Mouse (Mus musculus) forebrain, embryonic 13.5 days (tissue): Measurements from ENCODE around the gene Cpsf3. TPM values are rescaled to one million over a fixed set of nuclear protein-coding genes. Genes with fewer than 3 reads are reported as not detected.
A peak's percentile ranks its signal among the peaks of the same experiment; 100 is the strongest.

Experiments used
- ATAC-seq: fragments of 200-750 bp; cut with Nextera tagmentation; 2 replicates; pipeline ENCODE4 v1.8.0; 2017
- H3K27ac ChIP-seq: fragments of 300-500 bp; sonication (generic); 2 replicates; pipeline ENCODE4 v1.5.1; 2015; ENCODE audit warnings: inconsistent platforms, mild to moderate bottlenecking, moderate library complexity
- H3K27me3 ChIP-seq: fragments of 300-500 bp; sonication (generic); 2 replicates; pipeline ENCODE4 v1.6.1; 2015; ENCODE audit warnings: mild to moderate bottlenecking, inconsistent platforms
- H3K36me3 ChIP-seq: fragments of 300-500 bp; sonication (generic); 2 replicates; pipeline ENCODE4 v1.6.1; 2015; ENCODE audit warnings: mild to moderate bottlenecking, inconsistent platforms; ENCODE audit not compliant: poor library complexity, severe bottlenecking
- H3K4me1 ChIP-seq: fragments of 300-500 bp; sonication (generic); 2 replicates; pipeline ENCODE4 v1.6.1; 2015; ENCODE audit warnings: inconsistent platforms
- H3K4me2 ChIP-seq: fragments of 300-500 bp; sonication (generic); 2 replicates; pipeline ENCODE4 v1.6.1; 2015; ENCODE audit warnings: inconsistent platforms, mild to moderate bottlenecking, moderate library complexity
- H3K4me3 ChIP-seq: fragments of 300-500 bp; sonication (generic); 2 replicates; pipeline ENCODE4 v1.5.1; 2015; ENCODE audit warnings: mild to moderate bottlenecking, inconsistent platforms
- H3K9ac ChIP-seq: fragments of 300-500 bp; sonication (generic); 2 replicates; pipeline ENCODE4 v1.6.1; 2015; ENCODE audit warnings: mild to moderate bottlenecking, inconsistent platforms
- H3K9me3 ChIP-seq: fragments of 300-500 bp; sonication (generic); replicated peaks from 2 replicates; pipeline ENCODE4 v1.6.1; 2016; ENCODE audit warnings: inconsistent platforms
- WGBS: fragments of 180-500 bp; shearing (Covaris S2); methylation state at CpG from one replicate; pipeline ENCODE4 v1.1.7; 2015; 5-methylcytosine and 5-hydroxymethylcytosine counted together
- polyA plus RNA-seq: library from polyadenylated mRNA; unstranded; fragments of >200 nt; fragmentation: Nextera tagmentation; extraction: Ambion mirVana; gene quantifications from 2 replicates; pipeline ENCODE4 v1.2.1, GENCODE M21; 2015

The Cpsf3 gene
- polyA plus RNA-seq, 1 experiment from 2014 or later: 117 TPM

DNA sequence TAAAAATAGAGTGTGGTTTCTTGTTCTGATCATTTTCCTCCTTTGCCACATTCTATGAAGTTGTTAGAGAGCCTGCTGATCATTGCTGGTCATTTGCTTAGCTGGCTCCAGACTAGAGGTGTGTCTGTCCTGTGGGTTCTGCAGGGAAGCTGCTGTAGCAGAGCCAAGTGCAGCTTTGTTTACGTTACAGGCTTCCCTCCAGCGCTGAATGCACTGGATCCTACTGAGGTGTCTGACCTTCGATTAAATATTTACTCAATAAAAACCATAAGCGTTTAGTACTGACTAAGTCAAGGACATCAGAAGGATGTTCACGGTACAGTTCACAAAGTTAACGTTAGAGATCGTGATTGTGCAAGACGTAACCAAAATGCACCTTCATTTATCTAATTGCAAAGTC is 16.7 kb downstream of the Cpsf3 start:
- WGBS: 92% methylated on average over 8 of the region's 8 CpGs
- Histone ChIP-seq H3K4me2 (no peak overlapping the region), H3K4me3 (no peak overlapping the region), H3K4me1 (no peaks in the 10 kb centered on the region), H3K27ac (no peak overlapping the region), H3K36me3 (peaks cover 90% of the 10 kb centered on the region), H3K9me3 (no peaks in the 10 kb centered on the region), H3K27me3 (no peaks in the 10 kb centered on the region), H3K9ac (no peak overlapping the region)
- ATAC-seq: no peak

DNA sequence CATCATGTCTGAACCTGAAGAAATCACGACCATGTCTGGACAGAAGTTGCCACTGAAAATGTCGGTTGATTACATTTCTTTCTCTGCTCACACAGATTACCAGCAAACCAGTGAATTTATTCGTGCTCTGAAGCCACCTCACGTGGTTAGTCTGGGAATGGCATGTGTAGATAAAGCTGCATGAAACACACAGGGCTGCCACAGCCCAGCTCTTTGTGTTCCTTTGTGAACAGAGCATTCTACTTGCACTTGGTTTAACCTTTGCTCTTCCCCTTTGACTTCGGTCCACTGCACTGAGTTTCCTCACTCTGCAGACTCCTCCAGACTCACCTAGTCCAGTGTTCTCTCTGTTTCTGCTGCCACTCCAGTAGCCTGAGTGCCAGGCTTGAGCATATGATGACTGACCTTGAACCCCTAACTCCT is 17.2 kb downstream of the Cpsf3 start:
- no peaks in the 10 kb centered on the region for H3K4me1 ChIP-seq
- no peaks in the 10 kb centered on the region for H3K27me3 ChIP-seq
- no peak overlapping the region for H3K9ac ChIP-seq
- no peak for ATAC-seq
- H3K9me3 ChIP-seq: no peaks in the 10 kb centered on the region
- H3K4me3 ChIP-seq: no peak overlapping the region
- H3K4me2 ChIP-seq: no peak overlapping the region
- H3K27ac ChIP-seq: no peak overlapping the region
- WGBS: 90% methylated on average over 5 of the region's 5 CpGs
- H3K36me3 ChIP-seq: peaks cover 90% of the 10 kb centered on the region

DNA sequence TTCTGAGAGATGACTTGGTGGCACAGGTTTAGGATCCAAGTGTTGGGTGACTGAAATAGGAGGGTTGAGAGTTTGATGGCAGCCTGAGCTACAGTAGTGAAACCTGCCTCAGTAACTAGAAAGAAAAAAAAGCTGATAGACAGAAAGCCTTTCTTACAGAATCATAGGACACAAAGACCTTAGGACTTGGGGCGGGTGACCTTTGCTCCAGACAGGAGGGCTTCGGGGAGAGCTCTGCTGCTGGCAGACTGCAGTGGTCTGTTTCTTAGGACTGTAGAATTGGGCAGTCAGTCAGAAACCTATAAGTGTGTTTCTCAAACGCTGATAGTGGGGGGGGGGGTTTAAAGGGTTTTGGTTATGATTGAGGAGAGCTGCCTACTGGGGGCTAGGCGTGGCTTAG is 20.6 kb downstream of the Cpsf3 start:
- ATAC-seq: no peak
- H3K27ac ChIP-seq: no peak overlapping the region
- H3K9me3 ChIP-seq: no peaks in the 10 kb centered on the region
- no peaks in the 10 kb centered on the region for H3K27me3 ChIP-seq
- 92% methylated on average over 4 of the region's 4 CpGs for WGBS
- H3K9ac ChIP-seq: no peak overlapping the region
- H3K36me3 ChIP-seq: peaks cover 94% of the 10 kb centered on the region
- no peak overlapping the region for H3K4me2 ChIP-seq
- no peak overlapping the region for H3K4me3 ChIP-seq
- no peaks in the 10 kb centered on the region for H3K4me1 ChIP-seq

DNA sequence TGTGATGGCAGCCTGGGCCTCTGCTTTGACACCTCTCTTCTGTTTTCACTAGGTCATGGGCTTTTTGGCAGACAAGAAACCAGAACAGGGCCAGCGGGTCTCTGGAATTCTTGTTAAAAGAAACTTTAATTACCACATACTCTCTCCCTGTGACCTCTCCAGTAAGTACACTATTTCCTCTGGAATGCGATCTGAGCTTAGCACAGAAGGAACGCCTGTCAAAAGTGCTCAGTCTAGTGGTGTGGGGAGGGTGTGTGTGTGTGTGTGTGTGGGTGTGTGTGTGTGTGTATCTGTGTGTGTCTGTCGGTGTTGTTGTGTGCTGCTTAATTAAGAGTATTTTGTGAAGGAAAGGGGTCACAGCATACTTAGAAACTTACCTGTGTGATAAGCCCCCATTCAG is 21.5 kb downstream of the Cpsf3 start:
- no peak for ATAC-seq
- WGBS: 87% methylated on average over 4 of the region's 4 CpGs
- H3K4me1 ChIP-seq: no peaks in the 10 kb centered on the region
- peaks cover 94% of the 10 kb centered on the region for H3K36me3 ChIP-seq
- no peak overlapping the region for H3K4me3 ChIP-seq
- no peak overlapping the region for H3K4me2 ChIP-seq
- H3K27ac ChIP-seq: no peak overlapping the region
- H3K27me3 ChIP-seq: no peaks in the 10 kb centered on the region
- H3K9me3 ChIP-seq: no peaks in the 10 kb centered on the region
- no peak overlapping the region for H3K9ac ChIP-seq

DNA sequence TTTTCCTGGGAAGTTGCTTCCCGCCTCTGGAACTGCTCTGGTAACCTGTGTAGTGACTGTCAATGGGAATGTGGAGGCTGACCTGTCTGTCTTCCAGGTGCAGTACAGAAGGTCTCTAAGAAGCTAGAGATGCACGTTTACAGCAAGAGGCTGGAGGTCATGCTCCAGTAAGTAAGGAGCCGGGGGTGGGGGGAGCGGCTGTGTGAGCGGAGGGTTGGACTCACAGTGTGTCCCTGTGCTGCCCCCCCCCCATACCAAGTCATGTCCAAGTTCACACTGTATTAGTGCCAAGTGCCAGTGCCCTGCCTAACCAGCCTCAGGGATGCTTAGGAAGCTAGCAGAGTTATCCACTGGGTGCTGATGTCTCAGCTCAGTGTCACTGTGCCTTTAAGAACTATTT is 27.0 kb downstream of the Cpsf3 start:
- Histone ChIP-seq H3K4me1 (peaks cover 8% of the 10 kb centered on the region; the same call in 1 of the 2 replicates), H3K27me3 (no peaks in the 10 kb centered on the region), H3K36me3 (peaks cover 80% of the 10 kb centered on the region), H3K9ac (no peak overlapping the region), H3K4me3 (no peak overlapping the region), H3K4me2 (no peak overlapping the region), H3K9me3 (no peaks in the 10 kb centered on the region), H3K27ac (no peak overlapping the region)
- no peak for ATAC-seq
- WGBS: 89% methylated on average over 5 of the region's 5 CpGs

DNA sequence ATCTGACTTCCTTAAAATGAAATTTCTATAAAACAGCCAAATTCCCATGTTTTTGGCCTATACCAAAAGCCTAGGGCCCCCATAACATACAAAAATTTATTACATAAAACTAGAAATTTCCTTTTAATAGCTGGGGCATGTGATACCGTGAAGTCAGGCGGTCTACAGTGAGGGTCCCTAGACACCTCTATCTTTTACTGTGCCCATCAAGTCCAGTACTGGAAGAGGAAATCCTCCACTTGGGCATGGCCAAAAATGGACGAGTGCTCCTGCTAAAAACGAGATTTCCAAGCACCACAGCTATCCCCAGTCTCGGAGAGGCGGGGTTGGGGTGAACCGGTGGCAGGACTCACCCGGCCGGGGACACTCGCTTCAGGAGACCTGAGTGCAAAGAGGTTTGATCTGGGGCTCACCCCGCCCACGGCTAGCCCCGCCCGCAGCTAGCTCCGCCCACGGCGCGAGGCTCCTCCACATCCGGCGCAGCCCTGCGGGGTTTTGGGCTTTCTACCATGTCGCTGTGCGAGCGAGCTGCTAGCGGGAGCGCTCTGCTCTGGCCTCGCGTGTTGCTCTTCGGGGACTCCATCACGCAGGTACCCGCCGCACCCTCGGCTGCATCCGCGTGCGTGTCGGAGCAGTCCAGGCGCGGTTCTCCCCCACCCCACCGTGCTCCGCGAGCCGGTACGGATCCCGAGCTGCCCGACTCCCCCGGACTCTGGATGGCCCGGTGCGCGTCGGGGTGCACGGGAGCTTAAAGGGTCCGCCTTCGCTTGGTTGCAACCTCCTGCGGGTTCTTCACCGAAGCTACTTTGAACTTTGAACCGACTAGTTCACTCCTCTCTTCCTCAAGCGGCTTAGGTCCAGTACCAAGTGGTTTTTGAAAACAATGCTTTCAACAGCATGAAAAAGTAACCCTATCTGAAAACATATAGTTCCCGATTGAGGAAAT is 31.0 kb downstream of the Cpsf3 start, which contains the start of gene Iah1:
Gene Iah1, plus strand, starts transcription at position 467 of the 946 bp plus-strand sequence.
- Histone ChIP-seq H3K27ac (no peak within 1 kb of the TSS), H3K36me3 (peaks cover 50% of the 10 kb centered on the region), H3K4me1 (peaks cover 12% of the 10 kb centered on the region; the same call in 1 of the 2 replicates), H3K4me3 (peak within 1 kb of the TSS; percentile 67), H3K4me2 (peak within 1 kb of the TSS; percentile 73), H3K27me3 (no peaks in the 10 kb centered on the region), H3K9ac (peak within 1 kb of the TSS; percentile 80), H3K9me3 (no peaks in the 10 kb centered on the region)
- peak; percentile 94 for ATAC-seq
- WGBS: 3% methylated on average over 47 of the region's 59 CpGs

DNA sequence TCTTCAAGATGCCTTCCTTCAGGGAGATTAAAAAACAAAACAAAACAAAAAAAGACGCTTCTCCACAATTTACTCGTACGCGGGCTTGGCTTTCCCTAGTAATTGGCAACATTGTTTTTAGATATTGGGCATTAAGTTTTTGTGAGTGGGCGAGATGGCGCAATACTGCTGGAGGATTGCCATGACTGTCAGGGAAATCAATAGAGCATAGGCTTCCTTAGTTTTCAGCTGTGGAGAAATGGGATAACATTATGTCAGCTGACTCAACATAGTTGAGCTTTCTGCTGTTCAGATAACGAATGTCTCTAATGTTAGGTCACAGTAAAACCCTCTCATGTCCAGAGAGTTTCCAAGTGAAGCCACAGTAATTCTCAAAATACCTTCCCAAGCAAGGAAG is 31.7 kb downstream of the Cpsf3 start:
- Histone ChIP-seq H3K36me3 (peaks cover 43% of the 10 kb centered on the region), H3K4me1 (peaks cover 12% of the 10 kb centered on the region; the same call in 1 of the 2 replicates), H3K27me3 (no peaks in the 10 kb centered on the region), H3K9ac (peak overlapping the region; percentile 80), H3K4me3 (peak overlapping the region; percentile 67), H3K4me2 (peak overlapping the region; percentile 73), H3K27ac (no peak overlapping the region), H3K9me3 (no peaks in the 10 kb centered on the region)
- 26% methylated on average over 7 of the region's 7 CpGs for WGBS
- no peak for ATAC-seq

DNA sequence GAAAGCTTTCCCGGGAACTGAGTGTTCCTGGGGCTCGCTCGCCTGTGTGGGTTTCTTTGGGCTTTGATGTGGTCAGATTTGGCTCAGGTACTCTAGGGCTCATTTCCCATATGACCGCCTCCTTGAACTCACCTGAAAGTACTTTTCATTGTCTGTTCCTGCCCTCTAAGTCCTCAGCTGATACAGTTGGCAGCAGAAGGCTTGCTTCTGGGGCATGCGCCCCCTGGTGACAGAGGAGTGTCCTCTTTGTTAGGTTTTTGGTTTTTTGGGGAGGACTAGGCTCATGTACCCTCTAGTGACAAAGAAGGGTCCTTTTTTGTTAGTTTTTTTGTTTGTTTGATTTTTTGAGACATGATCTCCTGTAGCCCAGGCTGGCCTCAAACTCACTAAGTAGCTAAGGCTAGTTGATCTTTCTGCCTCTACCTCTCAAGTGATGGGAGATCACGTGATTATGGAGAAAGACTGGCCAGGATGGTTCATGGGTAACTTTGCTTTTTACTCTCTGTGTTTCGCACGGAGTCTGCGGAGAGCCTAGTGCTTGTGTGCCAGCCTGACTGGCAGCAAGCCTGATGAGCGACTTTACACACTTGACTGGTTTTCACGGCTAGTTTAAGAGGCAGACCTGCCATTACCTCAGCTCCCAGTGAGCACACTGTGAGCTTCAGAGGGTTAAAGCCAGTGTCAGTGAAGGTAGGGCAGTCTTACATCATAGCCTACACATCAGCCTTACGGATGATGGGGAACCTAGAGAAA is 33.1 kb downstream of the Cpsf3 start:
- Histone ChIP-seq H3K9ac (no peak overlapping the region), H3K27me3 (no peaks in the 10 kb centered on the region), H3K36me3 (peaks cover 40% of the 10 kb centered on the region), H3K4me2 (no peak overlapping the region), H3K9me3 (no peaks in the 10 kb centered on the region), H3K4me3 (no peak overlapping the region), H3K4me1 (peaks cover 12% of the 10 kb centered on the region; the same call in 1 of the 2 replicates), H3K27ac (no peak overlapping the region)
- 76% methylated on average over 12 of the region's 12 CpGs for WGBS
- ATAC-seq: no peak

DNA sequence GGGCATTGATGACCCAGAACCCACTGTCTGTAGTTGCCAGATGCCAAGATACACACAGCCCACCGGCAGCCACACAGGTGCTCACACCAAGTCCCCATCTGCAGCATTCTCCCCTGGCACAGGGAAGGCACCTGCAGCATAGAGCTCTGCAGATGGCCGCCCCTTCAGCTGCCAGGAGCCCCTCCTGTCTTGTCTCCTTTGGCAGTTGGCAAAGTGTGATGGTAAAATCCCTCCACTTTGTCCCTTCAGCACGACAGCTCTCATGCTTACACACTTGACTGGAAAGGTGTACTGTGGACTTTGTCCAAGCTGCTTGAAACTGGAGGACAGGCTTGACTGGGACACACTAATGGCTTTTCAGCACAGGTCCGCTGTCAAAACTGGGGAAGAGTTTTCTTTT is 35.1 kb downstream of the Cpsf3 start:
- WGBS: 86% methylated on average over 4 of the region's 4 CpGs
- no peak for ATAC-seq

DNA sequence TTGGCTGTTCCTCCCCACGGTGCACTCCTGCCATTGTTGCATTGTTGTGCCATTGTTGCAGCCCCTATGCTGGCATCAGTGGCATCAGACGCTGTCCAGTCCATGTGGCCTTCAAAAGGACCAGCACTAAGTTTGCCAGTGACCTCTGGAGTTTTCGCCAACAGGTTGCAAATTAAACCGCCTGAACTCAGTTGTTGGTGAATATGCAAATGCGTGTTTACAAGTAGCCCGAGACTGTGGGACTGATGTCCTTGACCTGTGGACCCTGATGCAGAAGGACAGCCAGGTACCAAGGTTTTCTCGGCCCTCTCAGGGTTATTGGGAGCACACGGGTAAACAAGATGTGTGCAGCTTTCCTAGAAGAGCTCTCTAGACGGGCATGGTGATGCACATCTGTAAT is 36.0 kb downstream of the Cpsf3 start:
- no peak overlapping the region for H3K4me2 ChIP-seq
- no peak overlapping the region for H3K4me3 ChIP-seq
- WGBS: 85% methylated on average over 9 of the region's 9 CpGs
- no peaks in the 10 kb centered on the region for H3K9me3 ChIP-seq
- peaks cover 46% of the 10 kb centered on the region for H3K36me3 ChIP-seq
- H3K27ac ChIP-seq: no peak overlapping the region
- no peak overlapping the region for H3K9ac ChIP-seq
- peaks cover 9% of the 10 kb centered on the region; the same call in 1 of the 2 replicates for H3K4me1 ChIP-seq
- H3K27me3 ChIP-seq: no peaks in the 10 kb centered on the region
- no peak for ATAC-seq

More for the DNA sequence above, 35.1 kb downstream of the Cpsf3 start:
- H3K9ac ChIP-seq: no peak overlapping the region
- peaks cover 37% of the 10 kb centered on the region for H3K36me3 ChIP-seq
- H3K27ac ChIP-seq: no peak overlapping the region
- peaks cover 12% of the 10 kb centered on the region; the same call in 1 of the 2 replicates for H3K4me1 ChIP-seq
- H3K9me3 ChIP-seq: no peaks in the 10 kb centered on the region
- H3K4me3 ChIP-seq: no peak overlapping the region
- no peak overlapping the region for H3K4me2 ChIP-seq
- no peaks in the 10 kb centered on the region for H3K27me3 ChIP-seq

DNA sequence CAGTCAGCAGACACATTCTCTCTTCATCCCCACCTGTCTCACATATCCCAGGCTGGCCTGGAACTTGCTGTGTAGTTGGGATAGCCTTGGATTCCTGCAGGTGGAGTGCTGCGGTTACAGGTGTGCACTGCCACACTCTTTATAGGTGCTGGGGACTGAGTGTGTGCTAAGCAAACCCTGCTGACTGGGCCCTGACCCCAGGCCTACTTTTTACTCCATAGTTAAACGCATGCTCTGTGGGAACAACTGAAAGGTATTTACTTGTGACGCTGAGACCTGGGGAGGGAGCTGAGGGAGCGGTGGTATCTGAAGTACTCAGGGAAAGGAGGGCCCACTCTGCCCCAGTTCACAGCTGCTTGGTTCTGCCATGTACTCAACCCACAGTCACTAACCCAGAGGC is 37.1 kb downstream of the Cpsf3 start:
- H3K4me3 ChIP-seq: no peak overlapping the region
- H3K4me2 ChIP-seq: no peak overlapping the region
- no peak overlapping the region for H3K27ac ChIP-seq
- H3K27me3 ChIP-seq: no peaks in the 10 kb centered on the region
- H3K36me3 ChIP-seq: peaks cover 57% of the 10 kb centered on the region
- peaks cover 3% of the 10 kb centered on the region; the same call in 1 of the 2 replicates for H3K4me1 ChIP-seq
- no peaks in the 10 kb centered on the region for H3K9me3 ChIP-seq
- no peak overlapping the region for H3K9ac ChIP-seq
- 87% methylated on average over 4 of the region's 4 CpGs for WGBS
- ATAC-seq: no peak

DNA sequence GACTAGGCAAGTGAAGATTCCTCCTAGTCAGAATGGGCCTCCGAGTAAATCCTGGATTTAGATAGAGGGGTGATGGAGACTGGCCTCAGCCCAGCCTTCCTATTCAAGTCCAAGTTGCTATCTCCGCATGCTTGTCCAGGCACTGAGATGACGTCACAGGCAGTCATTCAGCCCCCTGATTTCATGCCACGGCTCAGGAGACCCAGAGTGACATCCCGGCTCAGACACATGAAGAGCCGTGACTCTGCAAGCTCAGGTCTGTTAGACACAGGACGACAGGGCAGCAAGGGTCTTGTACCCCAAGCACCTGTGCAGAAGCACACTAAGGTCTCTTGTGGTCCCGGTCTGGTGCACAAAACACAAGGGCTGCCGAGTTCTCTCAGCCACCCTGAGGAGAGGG is 37.7 kb downstream of the Cpsf3 start:
- no peak for ATAC-seq
- H3K9ac ChIP-seq: no peak overlapping the region
- H3K9me3 ChIP-seq: no peaks in the 10 kb centered on the region
- H3K27ac ChIP-seq: no peak overlapping the region
- no peak overlapping the region for H3K4me2 ChIP-seq
- H3K27me3 ChIP-seq: no peaks in the 10 kb centered on the region
- no peak overlapping the region for H3K4me3 ChIP-seq
- 86% methylated on average over 9 of the region's 9 CpGs for WGBS
- H3K36me3 ChIP-seq: peaks cover 62% of the 10 kb centered on the region
- H3K4me1 ChIP-seq: no peaks in the 10 kb centered on the region
